31 mouse cellular contexts compared by ENCODE assay signal in the genomic region with DNA sequence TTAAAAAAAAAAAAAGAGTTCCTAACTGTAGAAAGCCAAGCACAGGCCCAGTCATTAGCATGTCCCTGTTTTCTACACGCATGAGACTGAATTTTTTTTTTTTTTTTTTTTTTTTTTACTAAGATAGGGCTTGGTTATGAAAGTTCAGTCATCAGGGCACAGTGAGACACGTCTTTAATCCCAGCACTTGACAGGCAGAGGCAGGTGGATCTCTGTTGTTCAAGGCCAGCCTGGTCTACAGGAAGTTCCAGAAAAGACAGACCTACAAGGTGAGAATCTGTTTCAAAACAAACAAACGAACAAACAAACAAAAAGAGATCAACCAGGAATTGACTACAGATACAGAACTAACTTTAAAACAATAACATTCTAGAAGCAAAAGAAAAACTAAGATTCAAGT.
"Had no signal": no experiment of that assay in that cellular context is flagged by ENCODE, and none has a peak within 500 bp of the region (broad histone marks: within the 10 kb centered on the region; RNA-seq: fewer than 3 reads in every experiment).

No protein-coding gene starts in this region.

- H3K4me3 ChIP-seq: limb, embryonic 10.5 days; limb, embryonic 12.5 days; limb, embryonic 13.5 days; limb, embryonic 15.5 days; liver, embryonic 12.5 days; liver, embryonic 13.5 days; liver, embryonic 15.5 days; lung, embryonic 15.5 days; megakaryocyte, embryonic 14.5 days; midbrain, embryonic 10.5 days; midbrain, embryonic 12.5 days; midbrain, embryonic 13.5 days; midbrain, embryonic 15.5 days; neural tube, embryonic 12.5 days had no signal

- ATAC-seq: liver, embryonic 12.5 days; liver, postnatal 0 days; lung, postnatal 0 days; midbrain, embryonic 13.5 days; midbrain, embryonic 15.5 days; midbrain, embryonic 16.5 days had no signal

- H3K4me1 ChIP-seq: limb, embryonic 10.5 days; limb, embryonic 12.5 days; limb, embryonic 13.5 days; limb, embryonic 15.5 days; lung, embryonic 15.5 days; midbrain, embryonic 10.5 days; neural tube, embryonic 12.5 days had no signal

- DNase-seq: left cerebral cortex, postnatal 4 days; liver; liver, embryonic 13.5 days; liver, postnatal 0 days; lung, adult 18-20 months; lung, adult 2 months; lung, embryonic 14.5 days; lung, postnatal 10 days; lung, postnatal 14 days; lung, postnatal 36 days; lung, postnatal 4 days; midbrain, embryonic 14.5 days had no signal

- H3K27me3 ChIP-seq: limb, embryonic 12.5 days; limb, embryonic 13.5 days; limb, embryonic 15.5 days; liver, embryonic 12.5 days; liver, embryonic 13.5 days; liver, embryonic 15.5 days; lung, embryonic 15.5 days; megakaryocyte, embryonic 14.5 days; midbrain, embryonic 12.5 days; midbrain, embryonic 13.5 days; midbrain, embryonic 15.5 days; neural tube, embryonic 12.5 days had no signal

- H3K36me3 ChIP-seq: midbrain, embryonic 15.5 days had no signal

- H3K4me2 ChIP-seq: limb, embryonic 12.5 days; limb, embryonic 13.5 days; limb, embryonic 15.5 days; liver, embryonic 11.5 days; liver, embryonic 12.5 days; liver, embryonic 13.5 days; liver, embryonic 15.5 days; lung, embryonic 14.5 days; lung, embryonic 15.5 days; midbrain, embryonic 11.5 days; midbrain, embryonic 12.5 days; midbrain, embryonic 13.5 days; midbrain, embryonic 15.5 days; neural tube, embryonic 12.5 days had no signal

- H3K9me3 ChIP-seq: limb, embryonic 10.5 days; limb, embryonic 12.5 days; limb, embryonic 15.5 days; liver, embryonic 12.5 days; liver, embryonic 13.5 days; liver, embryonic 15.5 days; lung, embryonic 15.5 days; megakaryocyte, embryonic 14.5 days; midbrain, embryonic 10.5 days; midbrain, embryonic 13.5 days; midbrain, embryonic 15.5 days; neural tube, embryonic 12.5 days had no signal

- H3K27ac ChIP-seq: limb, embryonic 10.5 days; limb, embryonic 12.5 days; limb, embryonic 13.5 days; limb, embryonic 15.5 days; liver, embryonic 12.5 days; liver, embryonic 13.5 days; liver, embryonic 14.5 days; liver, embryonic 15.5 days; lung, embryonic 15.5 days; macrophage; midbrain, embryonic 10.5 days; midbrain, embryonic 12.5 days; midbrain, embryonic 13.5 days; midbrain, embryonic 15.5 days; neural tube, embryonic 12.5 days had no signal

- H3K9ac ChIP-seq: limb, embryonic 12.5 days; limb, embryonic 13.5 days; limb, embryonic 15.5 days; liver, embryonic 12.5 days; liver, embryonic 13.5 days; liver, embryonic 14.5 days; liver, embryonic 15.5 days; liver, postnatal 0 days; lung, embryonic 14.5 days; lung, embryonic 15.5 days; midbrain, embryonic 12.5 days; midbrain, embryonic 13.5 days; midbrain, embryonic 15.5 days; neural tube, embryonic 12.5 days had no signal
